Mouse (Mus musculus) lung, postnatal 0 days (tissue): ENCODE measurements at regions not wholly inside any gene's neighbourhood (a gene's known extent, or its start where the extent isn't known, plus 50 kb on each side); places are given as distances from the start of the nearest gene placed in this dataset.

ENCODE experiments used
- CTCF ChIP-seq: IDR thresholded peaks from 2 replicates; pipeline ENCODE4 v1.5.1; 2016; ENCODE audit warnings: antibody characterized with exemption, mild to moderate bottlenecking
- EP300 ChIP-seq: IDR thresholded peaks from 2 replicates; pipeline ENCODE4 v1.6.1; 2016; ENCODE audit warnings: antibody characterized with exemption, mild to moderate bottlenecking, control low read depth

DNA sequence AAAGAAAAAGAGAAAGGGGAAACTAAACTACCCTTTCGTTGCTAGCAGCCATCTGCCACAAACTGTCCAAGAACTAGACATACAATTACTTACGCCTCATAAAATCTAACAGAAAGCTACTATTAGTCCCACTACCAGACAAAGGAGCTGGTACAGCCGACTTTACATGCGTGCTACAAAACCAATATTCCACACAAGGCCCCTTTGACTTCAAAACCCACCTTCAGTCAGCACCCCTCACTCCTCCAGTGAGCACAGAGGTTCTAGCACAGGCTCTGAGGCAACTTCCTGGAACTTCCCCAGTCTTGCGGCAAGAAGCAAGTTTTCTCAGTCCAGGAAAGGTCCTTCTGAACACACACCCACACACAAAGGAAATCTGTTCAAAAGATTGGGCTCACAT lies 51.6 kb upstream of the Zfp462 start:
- no peak for TF ChIP-seq CTCF
- no peak for TF ChIP-seq EP300
